Mouse (Mus musculus): ENCODE data around the gene Dkk1. TPM values are rescaled to one million over a fixed set of nuclear protein-coding genes. Genes with fewer than 3 reads are reported as not detected.
"Not testable (repeated sequence)": the region's sequence is repeated elsewhere in the genome, so short reads cannot be mapped to it uniquely, and the experiment has no call there.

The Dkk1 gene
- polyA plus RNA-seq, 1 experiment from 2014 or later: 0.46 TPM

GRCm38 (mm10) chr19:30549854-30550647, 586 bp upstream of the Dkk1 start:
- ATAC-seq (peak; percentile 27), DNase-seq (ENCODE audit: low spot score) (peak; percentile 54)
- H3K4me3 ChIP-seq (ENCODE audit: low read depth, low read length): peak overlapping the region; percentile 31
- no peaks in the 10 kb centered on the region for H3K9me3 ChIP-seq (replicated peaks; ENCODE audit: control insufficient read depth, low read length)
- H3K4me1 ChIP-seq (ENCODE audit: control insufficient read depth, insufficient read depth, low read length): peaks cover 15% of the 10 kb centered on the region
- 1% methylated on average over 17 of the region's 17 CpGs for WGBS
- peak overlapping the region; percentile 61 for H3K4me2 ChIP-seq (ENCODE audit: low read length)
- no peak overlapping the region for H3K27ac ChIP-seq (ENCODE audit: low read depth, low read length)
- H3K9ac ChIP-seq (ENCODE audit: low read length): no peak overlapping the region
- no peaks in the 10 kb centered on the region for H3K36me3 ChIP-seq (ENCODE audit: control insufficient read depth, insufficient read depth, low read length)
- peaks cover 46% of the 10 kb centered on the region for H3K27me3 ChIP-seq (replicated peaks; ENCODE audit: control insufficient read depth, insufficient read depth, low read length)

GRCm38 (mm10) chr19:30548411-30549043, 938 bp downstream of the Dkk1 start:
- peaks cover 15% of the 10 kb centered on the region for H3K4me1 ChIP-seq (ENCODE audit: control insufficient read depth, insufficient read depth, low read length)
- under 1% methylated on average over 23 of the region's 23 CpGs for WGBS
- no peaks in the 10 kb centered on the region for H3K9me3 ChIP-seq (replicated peaks; ENCODE audit: control insufficient read depth, low read length)
- DNase-seq (ENCODE audit: low spot score) (peak; percentile 35), ATAC-seq (peak; percentile 54)
- H3K9ac ChIP-seq (ENCODE audit: low read length): no peak overlapping the region; the same call in 1 of the 2 replicates
- peaks cover 47% of the 10 kb centered on the region for H3K27me3 ChIP-seq (replicated peaks; ENCODE audit: control insufficient read depth, insufficient read depth, low read length)
- H3K27ac ChIP-seq (ENCODE audit: low read depth, low read length): no peak overlapping the region
- no peaks in the 10 kb centered on the region for H3K36me3 ChIP-seq (ENCODE audit: control insufficient read depth, insufficient read depth, low read length)
- peak overlapping the region; percentile 61 for H3K4me2 ChIP-seq (ENCODE audit: low read length)
- H3K4me3 ChIP-seq (ENCODE audit: low read depth, low read length): peak overlapping the region; percentile 31

- not testable (repeated sequence) for ATAC-seq; H3K36me3 ChIP-seq (ENCODE audit: control insufficient read depth, insufficient read depth, low read length); H3K4me1 ChIP-seq (ENCODE audit: control insufficient read depth, insufficient read depth, low read length); DNase-seq (ENCODE audit: low spot score); H3K9me3 ChIP-seq (replicated peaks; ENCODE audit: control insufficient read depth, low read length); H3K27ac ChIP-seq (ENCODE audit: low read depth, low read length)
- H3K4me3 ChIP-seq (ENCODE audit: low read depth, low read length): peak overlapping the region; percentile 35
- peak overlapping the region; percentile 59 for H3K4me2 ChIP-seq (ENCODE audit: low read length)
- 2% methylated on average over 42 of the region's 44 CpGs for WGBS
- H3K27me3 ChIP-seq (replicated peaks; ENCODE audit: control insufficient read depth, insufficient read depth, low read length): peaks cover 15% of the 10 kb centered on the region; the same call in 1 of the 2 replicates
- H3K9ac ChIP-seq (ENCODE audit: low read length): peak overlapping the region; percentile 57
Measured at GRCm38 (mm10) chr19:30539365-30539941, 10.0 kb downstream of the Dkk1 start.

DNA sequence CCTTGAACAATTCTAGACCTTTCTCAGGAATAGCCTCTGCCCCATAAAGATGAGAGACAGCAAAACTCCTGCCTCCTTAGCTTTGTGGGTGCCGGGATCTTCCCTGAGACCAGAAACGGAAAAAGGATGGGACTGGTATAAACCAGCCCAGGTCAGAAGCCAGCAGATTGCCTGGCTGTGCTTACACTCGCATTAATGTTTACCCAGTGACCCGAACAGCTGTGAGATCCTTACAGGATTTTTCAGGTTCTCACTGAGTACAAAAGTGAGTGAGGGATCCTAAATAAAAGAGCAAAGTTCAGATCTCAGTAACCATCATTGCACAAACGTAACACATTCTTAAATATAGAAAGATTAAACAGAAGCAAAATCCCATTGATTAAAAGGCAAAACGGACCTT, 32.7 kb downstream of the Dkk1 start:
- H3K4me3 ChIP-seq (ENCODE audit: low read depth, low read length): no peak overlapping the region
- WGBS: 84% methylated on average over 6 of the region's 6 CpGs
- ATAC-seq: no peak

GRCm38 (mm10) chr19:30510481-30510880, 39.0 kb downstream of the Dkk1 start:
- WGBS: 94% methylated on average over 4 of the region's 4 CpGs
- ATAC-seq (no peak), DNase-seq (ENCODE audit: low spot score) (no peak)
- H3K4me3 ChIP-seq (ENCODE audit: low read depth, low read length): no peak overlapping the region
- no peak overlapping the region for H3K27ac ChIP-seq (ENCODE audit: low read depth, low read length)
- H3K27me3 ChIP-seq (replicated peaks; ENCODE audit: control insufficient read depth, insufficient read depth, low read length): no peaks in the 10 kb centered on the region
- H3K9me3 ChIP-seq (replicated peaks; ENCODE audit: control insufficient read depth, low read length): no peaks in the 10 kb centered on the region
- no peak overlapping the region for H3K4me2 ChIP-seq (ENCODE audit: low read length)
- no peaks in the 10 kb centered on the region for H3K4me1 ChIP-seq (ENCODE audit: control insufficient read depth, insufficient read depth, low read length)
- H3K36me3 ChIP-seq (ENCODE audit: control insufficient read depth, insufficient read depth, low read length): no peaks in the 10 kb centered on the region
- no peak overlapping the region for H3K9ac ChIP-seq (ENCODE audit: low read length)

More for the DNA sequence above, 32.7 kb downstream of the Dkk1 start:
- H3K9me3 ChIP-seq (replicated peaks; ENCODE audit: control insufficient read depth, low read length): no peaks in the 10 kb centered on the region
- DNase-seq (ENCODE audit: low spot score): no peak
- H3K27me3 ChIP-seq (replicated peaks; ENCODE audit: control insufficient read depth, insufficient read depth, low read length): no peaks in the 10 kb centered on the region
- H3K9ac ChIP-seq (ENCODE audit: low read length): no peak overlapping the region
- H3K4me2 ChIP-seq (ENCODE audit: low read length): no peak overlapping the region
- no peaks in the 10 kb centered on the region for H3K4me1 ChIP-seq (ENCODE audit: control insufficient read depth, insufficient read depth, low read length)
- H3K27ac ChIP-seq (ENCODE audit: low read depth, low read length): no peak overlapping the region
- H3K36me3 ChIP-seq (ENCODE audit: control insufficient read depth, insufficient read depth, low read length): no peaks in the 10 kb centered on the region

DNA sequence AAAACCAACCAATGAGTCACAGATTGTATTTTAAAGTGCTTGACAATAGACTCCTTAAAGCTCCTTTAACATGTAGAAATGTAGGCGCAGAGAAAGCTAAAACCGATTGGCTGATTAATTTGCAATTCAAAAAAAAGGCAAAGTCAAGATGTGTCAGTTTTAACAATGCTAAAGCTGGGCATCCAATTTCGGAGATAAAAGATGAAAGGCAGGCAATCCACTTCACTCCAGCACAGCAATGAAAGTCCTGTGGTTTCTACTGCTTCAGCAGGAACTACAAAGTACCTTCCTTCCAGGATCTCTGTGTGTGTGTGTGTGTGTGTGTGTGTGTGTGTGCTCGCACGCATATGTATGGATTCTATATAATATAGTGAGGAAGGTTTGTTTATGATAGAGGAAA, 44.0 kb downstream of the Dkk1 start:
- no peak for ATAC-seq
- no peaks in the 10 kb centered on the region for H3K9me3 ChIP-seq (replicated peaks; ENCODE audit: control insufficient read depth, low read length)
- 0 out of 2 replicates have a peak, but pooled peaks cover 3% of the 10 kb centered on the region for H3K27me3 ChIP-seq (replicated peaks; ENCODE audit: control insufficient read depth, insufficient read depth, low read length)
- H3K27ac ChIP-seq (ENCODE audit: low read depth, low read length): no peak overlapping the region
- no peak for DNase-seq (ENCODE audit: low spot score)
- H3K4me2 ChIP-seq (ENCODE audit: low read length): no peak overlapping the region
- no peak overlapping the region for H3K9ac ChIP-seq (ENCODE audit: low read length)
- no peaks in the 10 kb centered on the region for H3K4me1 ChIP-seq (ENCODE audit: control insufficient read depth, insufficient read depth, low read length)
- 17% methylated on average over 5 of the region's 5 CpGs for WGBS
- no peak overlapping the region for H3K4me3 ChIP-seq (ENCODE audit: low read depth, low read length)
- H3K36me3 ChIP-seq (ENCODE audit: control insufficient read depth, insufficient read depth, low read length): no peaks in the 10 kb centered on the region

Data from forebrain, embryonic 14.5 days (tissue).